Mouse (Mus musculus) naive thymus-derived CD4-positive, alpha-beta T cell, adult 5 months (primary cell): ENCODE measurements around the gene Olfr699. TPM values are rescaled to one million over a fixed set of nuclear protein-coding genes. Genes with fewer than 3 reads are reported as not detected.

ENCODE experiments used
- polyA plus RNA-seq: library from polyadenylated mRNA; unstranded; fragments of 100-300 nt; shearing (Covaris generic); gene quantifications from one replicate; pipeline ENCODE4 v1.2.1, GENCODE M21; 2017

The Olfr699 gene
- polyA plus RNA-seq = not detected

GRCm38 (mm10) chr7:106793098-106793497, at the start of gene Olfr699:
Gene Olfr699, minus strand, starts transcription at chr7:106793198.

GRCm38 (mm10) chr7:106833793-106834192, 40.8 kb upstream of the Olfr699 start, which contains the start of gene Olfr702:
Gene Olfr702, minus strand, starts transcription at chr7:106833893.

GRCm38 (mm10) chr7:106813829-106814228, 20.8 kb upstream of the Olfr699 start, which contains the start of gene Olfr701:
Gene Olfr701, plus strand, starts transcription at chr7:106814129.

GRCm38 (mm10) chr7:106808734-106809133, 15.7 kb upstream of the Olfr699 start, which contains the start of gene Olfr700:
Gene Olfr700, minus strand, starts transcription at chr7:106808834.

GRCm38 (mm10) chr7:106755297-106755696, 37.7 kb downstream of the Olfr699 start, which contains the start of gene Olfr698:
Gene Olfr698, minus strand, starts transcription at chr7:106755397.

GRCm38 (mm10) chr7:106742343-106742742, 50.7 kb downstream of the Olfr699 start, which contains the start of gene Olfr697:
Gene Olfr697, minus strand, starts transcription at chr7:106742443.

Other genes with a start within 250 kb of the Olfr699 start
- not detected for gene Olfr693, start 112.6 kb downstream of the Olfr699 start, polyA plus RNA-seq
- gene Olfr694, start 101.4 kb downstream of the Olfr699 start, polyA plus RNA-seq = not detected
- not detected for gene Olfr695, start 76.8 kb downstream of the Olfr699 start, polyA plus RNA-seq
- not detected for gene Olfr697, start 50.8 kb downstream of the Olfr699 start, polyA plus RNA-seq
- gene Olfr698, start 37.8 kb downstream of the Olfr699 start, polyA plus RNA-seq = not detected
- not detected for gene Olfr700, start 15.6 kb upstream of the Olfr699 start, polyA plus RNA-seq
- gene Olfr701, start 20.9 kb upstream of the Olfr699 start, polyA plus RNA-seq = not detected
- gene Olfr702, start 40.7 kb upstream of the Olfr699 start, polyA plus RNA-seq = not detected
- gene Olfr703, start 50.2 kb upstream of the Olfr699 start, polyA plus RNA-seq = not detected
- not detected for gene Olfr704, start 70.0 kb upstream of the Olfr699 start, polyA plus RNA-seq
- gene Olfr705, start 83.7 kb upstream of the Olfr699 start, polyA plus RNA-seq = not detected
- not detected for gene Olfr706, start 95.0 kb upstream of the Olfr699 start, polyA plus RNA-seq
- gene Olfr707, start 108.0 kb upstream of the Olfr699 start, polyA plus RNA-seq = not detected
- not detected for gene Olfr1532-ps1, start 114.8 kb upstream of the Olfr699 start, polyA plus RNA-seq
- gene Olfr709-ps1, start 139.0 kb upstream of the Olfr699 start, polyA plus RNA-seq = not detected
- gene Olfr710, start 155.1 kb upstream of the Olfr699 start, polyA plus RNA-seq = not detected
- not detected for gene Olfr6, start 170.7 kb upstream of the Olfr699 start, polyA plus RNA-seq
- gene Olfr711, start 182.3 kb upstream of the Olfr699 start, polyA plus RNA-seq = not detected
- gene Olfr2, start 212.9 kb upstream of the Olfr699 start, polyA plus RNA-seq = not detected
- gene Olfr713, start 238.0 kb upstream of the Olfr699 start, polyA plus RNA-seq = not detected